Mouse (Mus musculus) G1E (cell line): ENCODE measurements around the gene Pde4dip.

Experiments
- CTCF ChIP-seq: IDR thresholded peaks from 2 replicates; pipeline ENCODE4 v1.5.1; 2012; ENCODE audit warnings: low read depth, low read length, inconsistent platforms, mixed read lengths
- POLR2AphosphoS5 ChIP-seq: IDR thresholded peaks from 2 replicates; pipeline ENCODE4 v1.6.1; 2012; ENCODE audit warnings: low read depth, low read length, inconsistent platforms; ENCODE audit not compliant: insufficient replicate concordance
- TAL1 ChIP-seq: conservative IDR thresholded peaks from 2 replicates; pipeline ENCODE4 v1.6.1; 2012; ENCODE audit warnings: low read depth, low read length, inconsistent platforms, mixed read lengths

DNA sequence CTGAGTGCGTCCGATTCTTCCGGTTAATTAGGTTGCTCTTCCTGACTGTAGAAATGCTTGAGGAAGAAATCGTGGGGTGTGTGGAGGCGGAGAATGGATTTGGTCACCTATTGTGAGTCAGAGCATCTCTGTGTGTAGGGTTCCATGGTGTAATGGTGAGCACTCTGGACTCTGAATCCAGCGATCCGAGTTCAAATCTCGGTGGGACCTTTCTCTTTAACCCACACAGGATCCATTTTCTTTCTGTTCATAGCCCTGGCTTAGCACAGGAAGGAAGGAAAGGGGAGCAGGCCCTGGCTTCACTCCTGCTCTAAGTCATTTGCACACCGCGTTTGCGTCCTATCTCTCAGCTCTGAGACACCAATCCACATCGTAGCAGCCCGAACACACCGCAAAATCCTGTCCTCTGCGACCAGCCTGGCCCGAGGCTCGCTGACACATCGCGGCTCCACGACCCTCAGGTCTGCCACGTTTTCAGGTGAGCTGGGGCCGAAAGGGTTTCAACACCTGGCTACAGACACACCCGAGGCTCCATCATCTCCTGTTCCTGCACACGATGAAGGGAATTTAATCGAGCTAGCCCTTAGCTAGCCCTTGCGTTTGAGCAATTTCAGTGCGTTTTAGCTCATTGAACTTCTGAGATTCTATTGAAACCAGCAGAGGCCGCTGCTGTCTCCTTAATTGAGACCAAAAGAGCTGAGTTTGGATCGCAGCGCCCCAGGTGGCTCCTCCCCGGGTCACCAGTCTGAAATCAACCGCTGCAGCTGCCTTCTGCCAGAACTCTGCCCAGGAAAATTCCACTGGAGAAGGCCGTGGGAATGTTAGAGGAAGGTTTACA lies 207.0 kb downstream of the Pde4dip start:
- no peak for TF ChIP-seq CTCF
- TF ChIP-seq TAL1, result no peak
- no peak for TF ChIP-seq POLR2AphosphoS5
